Mouse (Mus musculus): ENCODE results near the gene Gstk1.

GRCm38 (mm10) chr6:42247173-42247572, 1.4 kb downstream of the Gstk1 start:
- TF ChIP-seq CTCF (IDR thresholded peaks at IDR 0.05; ENCODE audit: insufficient read depth, low read depth, low read length) (no peak), POLR2A (IDR thresholded peaks at IDR 0.05; ENCODE audit: insufficient read depth, low read depth, low read length) (no peak)

Measured in olfactory bulb, adult 2 months (tissue).